Comparison of ENCODE assay signal across 7 mouse cellular contexts in the genomic region with DNA sequence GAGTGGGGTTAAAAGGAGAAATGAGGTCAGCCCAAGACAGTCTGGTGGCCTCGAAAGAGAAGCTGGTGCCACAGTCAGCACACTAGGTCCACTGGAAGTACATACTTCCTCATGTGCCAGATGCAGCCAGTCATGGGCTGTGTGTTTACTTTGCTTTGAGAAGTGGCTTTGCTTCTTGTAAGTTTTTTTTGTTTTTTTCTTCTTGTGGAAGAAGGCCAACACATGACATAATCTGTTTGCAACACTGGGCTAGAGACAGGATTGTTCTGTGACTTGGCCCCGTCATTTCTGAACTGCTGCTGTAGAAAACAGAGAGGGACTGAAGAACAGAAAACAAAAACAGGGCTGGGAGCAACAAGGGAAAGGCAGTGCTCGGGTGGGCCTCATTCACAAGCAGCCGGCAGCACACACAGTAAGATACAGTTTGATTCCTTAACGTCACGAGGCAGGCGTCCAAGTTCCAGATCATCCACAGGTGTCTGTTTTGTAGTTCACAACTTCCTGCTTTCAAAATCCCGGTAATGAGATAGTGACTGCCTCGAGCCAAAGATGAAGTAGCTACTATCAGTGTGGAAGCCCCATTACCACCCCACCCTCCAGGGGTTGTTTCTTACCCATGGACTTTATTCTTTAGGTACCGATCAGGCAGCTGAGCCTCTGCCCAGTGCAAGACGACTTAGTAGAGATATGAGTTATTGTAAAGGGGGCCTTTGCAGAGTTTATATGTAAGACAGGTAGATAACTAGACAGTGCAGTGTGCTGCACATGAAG.
DNase-seq lines count a peak whose midpoint lies in the region; ATAC-seq and TF ChIP-seq lines count a peak whose summit lies in the region.

No protein-coding gene starts in this region.

- TF ChIP-seq CTCF in spleen, adult 2 months (IDR thresholded peaks at IDR 0.05; ENCODE audit: extremely low read depth, insufficient read depth, insufficient read length, insufficient replicate concordance): no peak
- TF ChIP-seq CTCF in left cerebral cortex, adult 2 months (IDR thresholded peaks at IDR 0.05): no peak

- TF ChIP-seq POLR2A in spleen, adult 2 months (IDR thresholded peaks at IDR 0.05; ENCODE audit: low read depth, low read length): no peak

- ATAC-seq in neutrophil, adult 5-6 weeks (ENCODE audit: extremely low read depth, insufficient number of reproducible peaks, low FRiP score, poor library complexity, severe bottlenecking): peak; percentile 92

- 35% methylated on average over 11 of the region's 11 CpGs for WGBS in spleen, adult 2 months

- DNase-seq in spleen, adult 2 months (ENCODE audit: low read depth in 1 of 2, low spot score in 2 of 2): no peak
- DNase-seq in spleen, postnatal 14 days (ENCODE audit: low spot score in 2 of 2): no peak
- peak; percentile 39 for DNase-seq in fibroblast of lung, adult 2 months (ENCODE audit: low read depth)
- peak; percentile 40 for DNase-seq in heart, postnatal 4 days
- DNase-seq in left cerebral cortex, adult 2 months (ENCODE audit: extremely low spot score in 1 of 2, low spot score in 2 of 2): no peak
- no peak for DNase-seq in cerebellum, adult 11-12 months

- peak overlapping the region; percentile 52; the same call in 1 of the 2 replicates for H3K27ac ChIP-seq in spleen, adult 2 months (ENCODE audit: insufficient read depth, low read length)
- peak overlapping the region; percentile 61 for H3K27ac ChIP-seq in left cerebral cortex, adult 2 months

- H3K4me3 ChIP-seq in spleen, adult 2 months (ENCODE audit: extremely low read depth, insufficient read depth, insufficient read length): no peak overlapping the region
- H3K4me3 ChIP-seq in left cerebral cortex, adult 2 months: no peak overlapping the region

- intact Hi-C loops in left cerebral cortex, adult 2 months (cut with DNase I): no loop called here

- no peaks in the 10 kb centered on the region for H3K36me3 ChIP-seq in spleen, adult 2 months (ENCODE audit: control insufficient read depth, insufficient read depth, low read length)

- no peaks in the 10 kb centered on the region; the same call in 1 of the 2 replicates for H3K4me1 ChIP-seq in spleen, adult 2 months (ENCODE audit: control insufficient read depth, insufficient read depth, insufficient read length)

- H3K27me3 ChIP-seq in spleen, adult 2 months (ENCODE audit: control insufficient read depth, insufficient read depth, low read length): no peaks in the 10 kb centered on the region

Comparison
In these comparisons a context has a peak if more than half of its experiments do, and no peak if none do; other contexts are left out.
1. DNase-seq: peak in fibroblast of lung, adult 2 months (single experiment) and heart, postnatal 4 days (single experiment); none in spleen, adult 2 months (0 of 2), spleen, postnatal 14 days (0 of 2), left cerebral cortex, adult 2 months (0 of 2) and cerebellum, adult 11-12 months (single experiment).